Mouse (Mus musculus) ES-Bruce4 (cell line): ENCODE measurements at regions not wholly inside any gene's neighbourhood (a gene's known extent, or its start where the extent isn't known, plus 50 kb on each side); places are given as distances from the start of the nearest gene placed in this dataset.

Experiments
- CTCF ChIP-seq: IDR thresholded peaks from one replicate; pipeline ENCODE4 v1.8.1; 2011; ENCODE audit warnings: low read depth, low read length
- POLR2A ChIP-seq: IDR thresholded peaks from one replicate; pipeline ENCODE4 v1.8.1; 2011; ENCODE audit warnings: low read length; ENCODE audit not compliant: insufficient read depth

DNA sequence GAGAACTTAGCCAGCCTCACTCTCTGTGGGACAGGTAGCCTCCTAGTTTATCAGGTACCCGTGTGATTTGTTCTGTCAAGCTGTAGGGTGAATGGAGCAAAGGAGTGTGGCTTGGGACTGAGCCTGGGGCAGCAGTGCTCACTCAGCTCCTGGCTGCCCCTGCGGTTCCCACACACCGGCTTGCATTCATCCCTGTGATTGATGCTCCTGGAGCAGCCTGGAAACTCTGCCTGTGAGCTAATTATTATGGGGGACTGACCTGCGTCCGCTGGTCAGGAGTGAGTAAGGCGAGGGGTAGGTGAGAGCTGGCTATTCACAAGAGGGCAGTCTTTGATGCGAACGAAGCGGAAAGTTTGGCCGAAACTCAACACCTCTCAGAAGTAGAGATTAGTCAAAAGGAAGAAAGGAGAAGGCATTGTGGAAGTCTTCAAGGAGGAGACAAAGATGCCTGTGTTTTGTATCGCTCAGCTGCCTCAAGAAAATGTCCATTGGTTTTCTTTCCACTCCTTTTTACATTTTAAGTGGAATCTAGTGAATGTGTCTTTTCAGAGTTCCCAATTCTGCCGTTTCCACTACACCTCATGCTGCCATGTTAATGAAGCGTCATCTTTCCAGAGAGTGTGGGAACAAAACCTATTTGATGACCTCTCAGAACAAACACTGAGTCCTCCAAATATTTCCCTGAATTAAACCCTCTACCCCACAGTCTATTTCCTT lies 142.7 kb upstream of the Car8 start:
- no peak for TF ChIP-seq CTCF
- no peak for TF ChIP-seq POLR2A
